Mouse (Mus musculus): Measurements from ENCODE around the gene Tnfaip2. TPM values are rescaled to one million over a fixed set of nuclear protein-coding genes. Genes with fewer than 3 reads are reported as not detected.

Gene Tnfaip2
- polyA plus RNA-seq, 1 experiment from 2014 or later: 3.0 TPM

DNA sequence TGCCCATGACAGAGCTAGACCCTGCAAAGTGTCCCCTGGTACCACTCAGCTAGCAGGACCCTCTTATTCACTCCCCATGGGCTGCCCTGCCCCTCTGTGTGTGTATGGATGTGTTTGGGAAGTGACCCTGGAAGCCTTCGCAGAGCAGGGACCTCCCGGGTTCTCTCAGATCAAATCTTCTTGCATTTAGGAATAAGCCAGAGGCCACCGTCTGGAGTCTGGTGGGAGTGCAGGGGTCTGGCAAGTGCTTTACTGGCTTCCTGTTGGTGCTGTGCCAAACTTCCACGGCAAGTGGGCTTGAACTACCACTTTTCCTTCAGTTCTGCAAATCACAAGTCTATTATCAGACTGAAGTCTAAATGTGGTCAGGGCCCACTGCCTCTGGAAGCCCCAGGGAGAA, 11.8 kb downstream of the Tnfaip2 start:
- H3K36me3 ChIP-seq: no peaks in the 10 kb centered on the region
- DNase-seq (ENCODE audit: low spot score): no peak
- H3K9me3 ChIP-seq: no peaks in the 10 kb centered on the region
- H3K27ac ChIP-seq: no peak overlapping the region
- H3K27me3 ChIP-seq (ENCODE audit: insufficient read depth, poor library complexity, severe bottlenecking): peaks cover 94% of the 10 kb centered on the region
- 40% methylated on average over 4 of the region's 4 CpGs for WGBS
- H3K4me1 ChIP-seq (replicated peaks): peaks cover 31% of the 10 kb centered on the region
- no peak overlapping the region for H3K4me3 ChIP-seq

DNA sequence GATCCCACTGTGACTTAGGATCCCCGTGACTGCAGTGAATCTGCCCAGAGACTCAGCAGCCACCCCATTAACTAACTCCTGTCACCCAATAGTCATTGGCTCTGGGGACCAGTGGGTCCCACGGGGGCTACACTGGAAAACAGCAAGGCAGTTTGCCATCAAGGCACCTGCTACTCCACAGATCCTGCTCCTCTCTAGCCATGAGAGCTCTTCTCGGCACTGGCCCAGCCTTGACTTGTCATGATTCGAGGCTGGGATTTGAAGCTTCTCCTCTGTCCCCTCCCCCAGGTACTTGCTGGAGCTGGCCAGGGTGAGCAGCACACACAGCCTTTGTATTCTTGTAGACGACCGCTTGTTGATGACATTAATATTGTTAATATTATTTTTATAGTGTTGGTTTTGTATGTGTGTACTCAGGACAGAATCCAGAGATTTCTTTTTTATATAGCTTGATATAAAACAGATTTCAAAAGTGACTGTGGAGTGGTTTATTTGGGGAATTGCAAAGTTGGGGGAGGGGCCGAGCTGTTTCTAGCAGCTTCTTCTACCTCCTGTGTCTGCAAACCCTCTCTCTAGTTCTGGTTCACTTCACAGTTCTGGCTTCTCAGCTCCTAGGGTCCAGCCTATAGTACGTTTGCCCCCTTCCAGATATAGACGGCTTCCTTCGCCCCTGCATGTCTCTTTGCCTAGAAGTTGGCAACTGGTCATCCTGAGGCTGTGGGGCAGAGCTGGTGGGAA, 12.4 kb downstream of the Tnfaip2 start:
- DNase-seq (ENCODE audit: low spot score): no peak
- Histone ChIP-seq H3K4me3 (no peak overlapping the region), H3K27me3 (ENCODE audit: insufficient read depth, poor library complexity, severe bottlenecking) (peaks cover 93% of the 10 kb centered on the region), H3K27ac (no peak overlapping the region), H3K36me3 (no peaks in the 10 kb centered on the region), H3K4me1 (replicated peaks) (peaks cover 24% of the 10 kb centered on the region), H3K9me3 (no peaks in the 10 kb centered on the region)
- 65% methylated on average over 10 of the region's 10 CpGs for WGBS

DNA sequence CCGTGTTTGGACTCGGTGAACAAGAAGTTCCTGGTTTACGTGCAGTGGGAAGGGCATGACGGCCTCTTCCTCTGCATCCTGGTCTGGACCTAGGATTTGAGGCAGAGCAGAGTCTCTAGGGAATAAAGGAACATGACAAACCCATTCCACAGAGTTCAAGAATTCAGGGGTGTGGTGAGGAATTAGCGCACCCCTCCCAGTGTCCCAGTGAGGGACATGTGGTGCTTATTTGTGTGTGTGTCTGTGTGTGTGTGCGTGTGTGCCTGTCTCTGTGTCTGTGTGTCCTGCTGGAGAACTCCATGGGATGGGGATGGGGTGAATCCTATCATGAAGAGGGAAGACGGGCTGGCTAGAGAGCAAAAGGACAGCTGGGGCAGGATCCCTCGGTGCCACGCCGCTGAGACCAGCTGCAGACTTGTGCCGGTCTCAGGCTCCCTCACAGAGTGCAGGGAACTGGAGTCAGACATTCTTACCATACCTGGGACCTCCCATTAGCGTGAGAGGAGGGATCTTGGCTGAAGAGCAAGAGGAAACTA, 13.1 kb downstream of the Tnfaip2 start:
- H3K27ac ChIP-seq: no peak overlapping the region; the same call in 1 of the 2 replicates
- H3K4me1 ChIP-seq (replicated peaks): peaks cover 18% of the 10 kb centered on the region
- no peaks in the 10 kb centered on the region for H3K36me3 ChIP-seq
- H3K4me3 ChIP-seq: no peak overlapping the region
- H3K9me3 ChIP-seq: no peaks in the 10 kb centered on the region
- WGBS: 77% methylated on average over 12 of the region's 12 CpGs
- DNase-seq (ENCODE audit: low spot score): no peak
- H3K27me3 ChIP-seq (ENCODE audit: insufficient read depth, poor library complexity, severe bottlenecking): peaks cover 93% of the 10 kb centered on the region

DNA sequence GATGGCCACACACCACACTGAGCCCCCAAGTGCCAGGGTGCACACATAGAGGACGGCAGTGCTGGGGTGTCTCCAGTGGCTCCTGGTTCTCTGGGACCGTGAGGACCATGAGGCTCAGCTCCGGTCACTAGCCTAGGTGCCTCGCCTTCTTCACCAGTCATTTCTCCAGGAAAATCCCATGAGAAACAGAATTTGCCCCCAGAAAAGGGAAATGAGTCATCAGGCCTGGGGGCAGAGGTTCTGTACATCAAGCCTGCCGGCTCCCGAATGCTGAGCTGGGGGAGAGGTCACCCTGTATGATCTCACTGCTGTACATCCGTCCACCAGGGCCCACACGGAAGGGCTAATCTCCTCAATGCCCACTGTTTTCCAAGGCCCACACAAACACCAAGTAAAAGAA, 13.6 kb downstream of the Tnfaip2 start:
- WGBS: 67% methylated on average over 8 of the region's 8 CpGs
- no peak overlapping the region for H3K4me3 ChIP-seq
- DNase-seq (ENCODE audit: low spot score): no peak
- H3K4me1 ChIP-seq (replicated peaks): peaks cover 13% of the 10 kb centered on the region
- H3K27ac ChIP-seq: peak overlapping the region; percentile 18; the same call in 1 of the 2 replicates
- H3K27me3 ChIP-seq (ENCODE audit: insufficient read depth, poor library complexity, severe bottlenecking): peaks cover 92% of the 10 kb centered on the region
- H3K9me3 ChIP-seq: no peaks in the 10 kb centered on the region
- H3K36me3 ChIP-seq: no peaks in the 10 kb centered on the region

DNA sequence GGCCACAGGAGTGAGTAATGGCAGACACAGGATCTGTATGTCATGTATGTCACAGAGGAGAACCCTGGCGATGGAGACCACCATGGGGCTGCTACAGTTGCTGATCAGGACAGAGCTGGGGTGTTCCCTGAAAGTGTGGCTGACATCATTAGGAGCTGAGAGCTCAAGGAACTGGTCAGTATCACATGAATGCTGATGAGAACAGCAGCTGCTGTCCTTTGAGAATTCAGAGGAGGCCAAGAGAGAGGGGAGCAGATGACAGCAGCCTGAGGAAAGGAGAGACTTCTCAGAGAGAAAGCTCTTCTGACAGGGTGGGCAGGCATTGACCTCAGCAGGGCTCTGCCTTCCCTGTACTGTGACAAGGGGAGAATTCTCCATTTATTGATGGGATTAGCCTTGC, 15.5 kb downstream of the Tnfaip2 start:
- Histone ChIP-seq H3K4me1 (replicated peaks) (peaks cover 11% of the 10 kb centered on the region), H3K36me3 (no peaks in the 10 kb centered on the region), H3K4me3 (no peak overlapping the region), H3K9me3 (no peaks in the 10 kb centered on the region), H3K27ac (no peak overlapping the region), H3K27me3 (ENCODE audit: insufficient read depth, poor library complexity, severe bottlenecking) (peaks cover 73% of the 10 kb centered on the region)
- WGBS: 74% methylated on average over 1 of the region's 1 CpGs
- no peak for DNase-seq (ENCODE audit: low spot score)

DNA sequence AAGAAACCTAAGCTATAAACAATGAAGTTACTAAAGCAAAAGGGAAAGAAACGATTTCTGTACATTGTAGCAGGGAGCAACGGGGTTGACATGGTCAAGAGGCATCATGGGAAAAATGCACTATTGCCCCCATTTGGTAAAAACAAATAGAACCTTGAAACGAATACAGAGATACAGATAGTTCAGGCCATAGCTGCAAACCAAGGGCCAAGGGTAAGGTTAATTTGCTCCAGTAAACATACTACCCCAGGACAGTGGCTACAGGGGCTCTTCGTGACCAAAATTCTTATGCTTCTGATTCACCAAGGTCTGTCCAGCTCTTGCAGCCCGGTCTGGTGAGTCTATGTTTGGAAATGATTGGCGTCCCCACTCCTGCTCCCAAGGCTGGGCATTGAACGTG, 21.3 kb downstream of the Tnfaip2 start:
- Histone ChIP-seq H3K9me3 (no peaks in the 10 kb centered on the region), H3K27me3 (ENCODE audit: insufficient read depth, poor library complexity, severe bottlenecking) (peaks cover 32% of the 10 kb centered on the region), H3K36me3 (no peaks in the 10 kb centered on the region), H3K4me3 (no peak overlapping the region), H3K27ac (no peak overlapping the region), H3K4me1 (replicated peaks) (peaks cover 16% of the 10 kb centered on the region)
- no peak for DNase-seq (ENCODE audit: low spot score)
- 86% methylated on average over 7 of the region's 7 CpGs for WGBS

DNA sequence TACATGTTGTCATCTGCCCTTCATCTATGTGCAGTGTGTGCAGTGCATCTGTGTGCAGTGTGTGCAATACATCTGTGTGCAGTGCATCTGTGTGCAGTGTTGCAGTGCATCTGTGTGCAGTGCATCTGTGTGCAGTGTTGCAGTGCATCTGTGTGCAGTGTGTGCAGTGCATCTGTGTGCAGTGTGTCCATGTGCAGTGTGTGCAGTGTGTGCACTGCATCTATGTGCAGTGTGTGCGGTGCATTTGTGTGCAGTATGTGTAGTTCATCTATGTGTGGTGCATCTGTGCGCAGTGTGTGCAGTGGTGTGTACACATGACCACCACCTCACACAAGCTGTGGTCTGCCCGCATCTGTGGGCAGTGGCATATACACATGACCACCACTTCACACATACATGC, 24.1 kb downstream of the Tnfaip2 start:
- WGBS: 90% methylated on average over 3 of the region's 3 CpGs
- peaks cover 24% of the 10 kb centered on the region; the same call in 1 of the 2 replicates for H3K27me3 ChIP-seq (ENCODE audit: insufficient read depth, poor library complexity, severe bottlenecking)
- no peaks in the 10 kb centered on the region for H3K36me3 ChIP-seq
- H3K27ac ChIP-seq: no peak overlapping the region
- H3K4me1 ChIP-seq (replicated peaks): peaks cover 19% of the 10 kb centered on the region
- no peak overlapping the region for H3K4me3 ChIP-seq
- no peak for DNase-seq (ENCODE audit: low spot score)
- no peaks in the 10 kb centered on the region for H3K9me3 ChIP-seq

DNA sequence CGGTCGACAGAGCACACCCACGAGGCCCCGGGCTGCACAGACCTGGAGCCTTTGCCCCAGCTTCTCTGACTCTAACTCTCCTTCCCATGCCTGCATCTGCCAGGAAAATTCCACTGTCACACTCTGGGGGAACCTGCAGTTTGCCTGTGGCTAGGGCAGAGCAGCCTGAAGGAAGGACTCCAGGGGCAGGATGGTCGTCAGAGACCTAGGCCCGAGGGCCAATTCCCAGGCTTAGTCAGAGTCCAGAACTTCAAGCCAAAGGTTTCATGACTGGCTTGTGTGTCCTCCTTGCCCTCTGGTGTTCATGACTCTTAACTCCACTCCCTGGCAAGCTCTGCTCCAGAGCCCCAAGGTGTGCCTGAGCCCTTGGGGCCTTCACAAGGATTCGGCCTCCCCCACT, 25.9 kb downstream of the Tnfaip2 start:
- no peak overlapping the region for H3K4me3 ChIP-seq
- 65% methylated on average over 7 of the region's 7 CpGs for WGBS
- peaks cover 27% of the 10 kb centered on the region; the same call in 1 of the 2 replicates for H3K27me3 ChIP-seq (ENCODE audit: insufficient read depth, poor library complexity, severe bottlenecking)
- H3K9me3 ChIP-seq: no peaks in the 10 kb centered on the region
- DNase-seq (ENCODE audit: low spot score): no peak
- peaks cover 19% of the 10 kb centered on the region for H3K4me1 ChIP-seq (replicated peaks)
- no peak overlapping the region; the same call in 1 of the 2 replicates for H3K27ac ChIP-seq
- H3K36me3 ChIP-seq: no peaks in the 10 kb centered on the region

DNA sequence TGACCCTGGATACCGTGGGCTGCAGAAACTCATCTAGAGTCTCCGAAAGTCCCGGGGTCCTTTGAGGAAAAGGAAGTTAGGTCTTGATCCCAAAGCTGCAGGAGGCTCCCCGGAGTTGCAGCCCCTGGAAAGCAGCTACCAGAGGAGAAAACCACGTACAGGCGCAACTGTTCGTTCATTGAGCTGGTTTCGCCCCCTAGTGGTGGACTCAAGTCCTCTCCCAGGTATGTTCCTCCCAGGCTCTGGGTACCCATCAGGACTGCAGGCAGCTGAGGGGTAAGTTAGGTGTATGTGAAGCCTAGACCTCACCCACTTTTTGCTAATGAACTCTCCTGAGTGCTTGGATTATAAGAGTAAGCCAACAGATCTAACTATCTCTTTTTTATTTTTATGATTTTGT, 27.2 kb downstream of the Tnfaip2 start:
- no peak overlapping the region for H3K27ac ChIP-seq
- H3K27me3 ChIP-seq (ENCODE audit: insufficient read depth, poor library complexity, severe bottlenecking): peaks cover 19% of the 10 kb centered on the region; the same call in 1 of the 2 replicates
- no peaks in the 10 kb centered on the region for H3K36me3 ChIP-seq
- H3K4me3 ChIP-seq: no peak overlapping the region
- H3K4me1 ChIP-seq (replicated peaks): peaks cover 20% of the 10 kb centered on the region
- peak; percentile 71 for DNase-seq (ENCODE audit: low spot score)
- H3K9me3 ChIP-seq: no peaks in the 10 kb centered on the region
- WGBS: 5% methylated on average over 8 of the region's 8 CpGs

DNA sequence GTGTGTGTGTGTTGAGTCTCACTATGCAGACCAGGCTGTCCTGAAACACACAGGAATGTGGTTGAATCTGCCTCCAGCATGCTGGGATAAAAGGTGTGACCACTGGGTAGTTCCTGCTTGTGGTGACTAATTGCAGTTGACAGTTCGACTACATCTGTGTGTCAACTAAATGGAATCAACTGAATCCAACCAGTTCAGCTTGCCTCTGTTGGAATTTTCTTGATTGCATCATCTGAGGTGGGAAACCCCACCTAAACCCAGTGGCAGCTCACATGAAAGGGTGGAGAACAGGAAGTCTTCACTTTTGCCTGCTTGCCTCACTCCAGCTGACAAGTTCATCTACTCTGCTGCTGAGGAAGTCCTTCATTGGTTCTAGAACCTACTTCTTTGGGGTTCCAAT, 28.9 kb downstream of the Tnfaip2 start:
- H3K27me3 ChIP-seq (ENCODE audit: insufficient read depth, poor library complexity, severe bottlenecking): peaks cover 19% of the 10 kb centered on the region; the same call in 1 of the 2 replicates
- no peaks in the 10 kb centered on the region for H3K9me3 ChIP-seq
- no peak for DNase-seq (ENCODE audit: low spot score)
- 63% methylated on average over 1 of the region's 1 CpGs for WGBS
- H3K36me3 ChIP-seq: no peaks in the 10 kb centered on the region
- no peak overlapping the region for H3K27ac ChIP-seq
- peaks cover 21% of the 10 kb centered on the region for H3K4me1 ChIP-seq (replicated peaks)
- no peak overlapping the region for H3K4me3 ChIP-seq

DNA sequence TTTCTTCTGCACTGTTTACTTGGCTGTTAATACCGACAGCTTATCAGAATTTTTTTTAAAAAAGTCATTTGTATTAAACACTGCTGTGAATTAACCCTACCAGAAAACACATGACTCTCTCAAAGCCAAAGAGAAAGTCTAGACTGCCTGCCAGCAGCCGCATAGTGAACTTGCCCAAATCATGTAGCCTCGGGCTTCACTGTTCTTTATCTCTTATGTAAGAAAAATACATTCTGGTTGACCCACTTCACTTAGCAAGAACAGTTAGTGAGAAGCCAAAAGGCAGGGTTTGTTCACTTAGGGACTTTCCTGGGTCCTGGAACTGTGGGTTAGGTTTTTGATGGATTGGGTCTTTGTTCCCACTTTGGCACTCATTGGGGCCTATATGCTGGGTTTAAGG, 29.5 kb downstream of the Tnfaip2 start:
- peaks cover 19% of the 10 kb centered on the region; the same call in 1 of the 2 replicates for H3K27me3 ChIP-seq (ENCODE audit: insufficient read depth, poor library complexity, severe bottlenecking)
- H3K4me1 ChIP-seq (replicated peaks): peaks cover 21% of the 10 kb centered on the region
- no peak for DNase-seq (ENCODE audit: low spot score)
- 85% methylated on average over 3 of the region's 3 CpGs for WGBS
- no peak overlapping the region for H3K4me3 ChIP-seq
- no peak overlapping the region for H3K27ac ChIP-seq
- H3K36me3 ChIP-seq: no peaks in the 10 kb centered on the region
- no peaks in the 10 kb centered on the region for H3K9me3 ChIP-seq

DNA sequence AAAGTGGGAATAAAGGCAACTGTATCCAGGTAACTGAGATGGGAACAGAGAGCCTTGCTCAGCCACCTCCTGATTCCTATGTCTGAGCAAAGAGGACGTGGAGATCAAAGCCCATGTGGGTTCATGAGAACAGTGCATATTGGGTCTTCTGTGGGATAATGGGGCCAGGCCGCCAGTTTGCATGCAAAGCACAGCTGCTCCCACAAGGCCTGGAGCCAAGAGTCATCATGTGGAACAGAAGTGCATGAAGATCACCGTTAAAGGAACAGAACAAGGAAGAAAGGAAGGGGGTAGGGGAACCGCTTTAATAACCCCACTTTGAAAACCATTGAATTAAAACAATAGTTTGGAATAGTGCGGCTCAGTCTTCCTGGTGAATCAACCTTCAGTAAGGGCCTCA, 30.6 kb downstream of the Tnfaip2 start:
- H3K4me3 ChIP-seq: no peak overlapping the region
- DNase-seq (ENCODE audit: low spot score): no peak
- WGBS: 79% methylated on average over 5 of the region's 5 CpGs
- H3K36me3 ChIP-seq: no peaks in the 10 kb centered on the region
- peaks cover 19% of the 10 kb centered on the region; the same call in 1 of the 2 replicates for H3K27me3 ChIP-seq (ENCODE audit: insufficient read depth, poor library complexity, severe bottlenecking)
- no peak overlapping the region for H3K27ac ChIP-seq
- peaks cover 4% of the 10 kb centered on the region; the same call in 1 of the 2 replicates for H3K9me3 ChIP-seq
- peaks cover 19% of the 10 kb centered on the region for H3K4me1 ChIP-seq (replicated peaks)

DNA sequence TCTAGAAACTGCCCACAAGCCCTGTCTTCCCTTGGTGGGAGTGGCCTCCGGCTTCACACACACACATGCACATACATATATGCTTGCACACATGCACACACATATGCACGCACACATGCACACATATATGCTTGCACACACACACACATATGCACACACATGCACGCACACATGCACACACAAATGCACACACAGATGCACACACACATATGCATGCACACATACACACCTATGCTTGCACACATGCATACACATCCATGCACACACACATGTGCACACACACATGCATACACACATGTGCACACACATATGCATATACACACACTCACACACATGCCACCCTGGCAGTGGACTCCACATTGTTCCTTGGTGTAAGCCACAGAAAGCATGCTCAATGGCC, 32.1 kb downstream of the Tnfaip2 start:
- DNase-seq (ENCODE audit: low spot score): no peak
- Histone ChIP-seq H3K27ac (no peak overlapping the region), H3K4me1 (replicated peaks) (peaks cover 11% of the 10 kb centered on the region), H3K27me3 (ENCODE audit: insufficient read depth, poor library complexity, severe bottlenecking) (peaks cover 8% of the 10 kb centered on the region; the same call in 1 of the 2 replicates), H3K4me3 (no peak overlapping the region), H3K9me3 (peaks cover 4% of the 10 kb centered on the region; the same call in 1 of the 2 replicates), H3K36me3 (no peaks in the 10 kb centered on the region)
- 90% methylated on average over 3 of the region's 3 CpGs for WGBS

Data from hindbrain, embryonic 10.5 days (tissue).